Mouse (Mus musculus): Measurements from ENCODE around the gene Stub1.

DNA sequence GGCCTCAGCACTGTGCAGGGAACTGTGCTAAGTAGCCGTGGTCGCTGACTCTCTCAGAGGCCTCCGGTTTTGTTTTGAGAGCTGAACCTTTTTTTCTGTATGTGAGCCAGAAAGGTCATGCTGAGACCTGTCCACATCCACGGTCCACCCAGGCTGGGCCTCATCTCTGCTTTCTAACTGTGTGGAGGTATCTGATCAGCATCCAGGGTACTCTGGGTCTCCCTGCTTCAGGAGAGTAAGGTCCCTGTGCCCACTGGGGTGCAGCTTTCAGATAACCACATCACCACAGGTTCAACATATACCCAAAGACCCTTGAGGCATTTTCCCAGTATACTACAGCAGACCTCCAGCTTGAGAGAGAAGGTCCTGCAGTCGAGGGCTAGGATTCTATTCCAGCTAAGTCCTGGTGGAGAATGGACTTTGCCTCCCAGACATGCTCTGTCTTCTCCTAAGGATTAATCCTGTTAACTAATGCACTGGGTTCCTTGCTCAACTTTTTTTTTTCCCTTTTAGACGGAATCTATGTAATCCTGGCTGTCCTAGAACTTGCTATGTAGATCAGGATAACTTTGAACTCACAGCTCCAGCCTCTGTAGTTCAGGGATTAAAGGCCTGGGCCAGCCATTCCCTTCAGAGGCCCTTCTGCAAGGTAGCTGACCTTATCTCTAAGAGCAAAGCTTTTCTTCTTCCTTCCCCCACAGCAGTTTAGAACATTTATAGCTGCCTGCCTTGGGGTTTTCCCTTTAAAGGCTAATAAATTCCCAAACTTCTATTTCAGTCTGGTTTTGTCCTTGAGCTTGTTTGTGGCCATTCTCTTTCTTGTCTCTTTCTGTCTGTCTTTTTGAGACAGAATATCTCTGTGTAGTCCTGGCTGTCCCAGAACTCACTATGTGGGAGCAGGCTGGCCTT lies 28.8 kb upstream of the Stub1 start:
- TF ChIP-seq CTCF (conservative IDR thresholded peaks at IDR 0.05; ENCODE audit: insufficient read depth, insufficient read length, low read depth, low read length) (no peak), POLR2A (IDR thresholded peaks at IDR 0.05; ENCODE audit: low read depth, low read length) (no peak)

Data from kidney, adult 2 months (tissue).